Mouse (Mus musculus) midbrain, embryonic 15.5 days (tissue): ENCODE data around the gene Prkar2b. TPM values are rescaled to one million over a fixed set of nuclear protein-coding genes. Genes with fewer than 3 reads are reported as not detected.

Source experiments
- ATAC-seq: fragments of 200-750 bp; cut with Nextera tagmentation; replicated peaks from 2 replicates; pipeline ENCODE4 v1.8.0; 2017; ENCODE audit warnings: moderate TSS enrichment
- H3K27ac ChIP-seq: fragments of 300-500 bp; sonication (generic); 2 replicates; pipeline ENCODE4 v1.5.1; 2015; ENCODE audit warnings: mild to moderate bottlenecking, inconsistent platforms
- H3K27me3 ChIP-seq: fragments of 300-500 bp; sonication (generic); replicated peaks from 2 replicates; pipeline ENCODE4 v1.6.1; 2015; ENCODE audit warnings: inconsistent platforms
- H3K36me3 ChIP-seq: fragments of 300-500 bp; sonication (generic); replicated peaks from 2 replicates; pipeline ENCODE4 v1.6.1; 2015; ENCODE audit warnings: inconsistent platforms
- H3K4me1 ChIP-seq: fragments of 300-500 bp; sonication (generic); 2 replicates; pipeline ENCODE4 v1.6.1; 2015; ENCODE audit warnings: inconsistent platforms
- H3K4me2 ChIP-seq: fragments of 300-500 bp; sonication (generic); 2 replicates; pipeline ENCODE4 v1.6.1; 2015; ENCODE audit warnings: inconsistent platforms, mild to moderate bottlenecking, moderate library complexity
- H3K4me3 ChIP-seq: fragments of 300-500 bp; sonication (generic); 2 replicates; pipeline ENCODE4 v1.5.1; 2015; ENCODE audit warnings: mild to moderate bottlenecking, inconsistent platforms
- H3K9ac ChIP-seq: fragments of 300-500 bp; sonication (generic); 2 replicates; pipeline ENCODE4 v1.6.1; 2015; ENCODE audit warnings: mild to moderate bottlenecking, inconsistent platforms
- H3K9me3 ChIP-seq: fragments of 300-500 bp; sonication (generic); 2 replicates; pipeline ENCODE4 v1.6.1; 2016; ENCODE audit warnings: inconsistent platforms
- WGBS: fragments of 180-500 bp; shearing (Covaris S2); methylation state at CpG from one replicate; pipeline ENCODE4 v1.1.7; 2015; ENCODE audit warnings: mixed read lengths; 5-methylcytosine and 5-hydroxymethylcytosine counted together
- polyA plus RNA-seq: library from polyadenylated mRNA; unstranded; fragments of >200 nt; fragmentation: Nextera tagmentation; extraction: Ambion mirVana; gene quantifications from 2 replicates; pipeline ENCODE4 v1.2.1, GENCODE M21; 2015

The Prkar2b gene
- polyA plus RNA-seq: 146 and 148 TPM in 2 replicates

DNA sequence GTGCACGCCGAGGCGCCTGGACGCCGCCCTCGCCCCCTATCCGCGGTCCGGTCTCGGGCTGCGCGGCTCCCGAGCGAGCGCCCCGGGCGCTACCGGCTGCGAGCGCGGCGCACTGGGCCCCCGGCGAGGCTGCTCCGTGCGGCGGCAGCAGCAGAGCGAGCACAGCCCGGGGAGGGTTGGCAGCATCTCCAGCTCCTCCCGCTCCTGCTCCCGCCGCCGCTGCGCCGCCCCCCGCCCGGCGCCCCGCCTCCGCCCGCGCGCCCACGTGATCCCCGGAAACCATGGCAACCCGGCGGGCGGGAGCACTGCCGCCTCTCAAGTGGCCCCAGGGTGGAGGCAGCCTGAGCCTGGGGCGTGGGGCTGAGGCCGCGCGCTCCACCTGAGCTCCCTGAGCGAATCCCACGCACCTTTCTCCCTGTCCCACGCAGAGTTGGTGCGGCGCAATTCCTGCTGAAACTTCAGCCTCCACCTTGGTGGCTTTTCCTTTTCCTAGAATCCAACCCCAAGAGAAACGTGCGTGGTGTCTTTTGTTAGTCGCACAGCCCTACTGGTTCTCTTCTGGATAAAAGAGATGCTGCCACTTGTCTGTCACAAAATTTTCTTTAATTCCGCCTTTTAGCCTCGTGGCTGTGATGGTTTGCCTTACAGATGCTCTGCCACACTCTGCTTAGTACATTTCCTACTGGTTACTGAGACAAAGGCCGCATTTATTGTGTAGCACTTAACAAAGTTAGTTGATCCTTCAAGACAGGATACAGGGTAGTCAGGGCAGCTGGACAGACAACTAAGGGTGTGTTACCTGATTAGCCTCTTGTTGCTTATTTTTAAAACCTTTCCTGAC is at the start of gene Prkar2b:
Gene Prkar2b, minus strand, starts transcription at position 207 of the 841 bp plus-strand sequence.
- Histone ChIP-seq H3K4me2 (peak within 1 kb of the TSS; percentile 58), H3K9ac (peak within 1 kb of the TSS; percentile 91), H3K27ac (peak within 1 kb of the TSS; percentile 97), H3K9me3 (no peaks in the 10 kb centered on the region), H3K4me3 (peak within 1 kb of the TSS; percentile 80), H3K27me3 (no peaks in the 10 kb centered on the region), H3K4me1 (peaks cover 29% of the 10 kb centered on the region), H3K36me3 (no peaks in the 10 kb centered on the region)
- WGBS: under 1% methylated on average over 64 of the region's 64 CpGs
- peak; percentile 96 for ATAC-seq

DNA sequence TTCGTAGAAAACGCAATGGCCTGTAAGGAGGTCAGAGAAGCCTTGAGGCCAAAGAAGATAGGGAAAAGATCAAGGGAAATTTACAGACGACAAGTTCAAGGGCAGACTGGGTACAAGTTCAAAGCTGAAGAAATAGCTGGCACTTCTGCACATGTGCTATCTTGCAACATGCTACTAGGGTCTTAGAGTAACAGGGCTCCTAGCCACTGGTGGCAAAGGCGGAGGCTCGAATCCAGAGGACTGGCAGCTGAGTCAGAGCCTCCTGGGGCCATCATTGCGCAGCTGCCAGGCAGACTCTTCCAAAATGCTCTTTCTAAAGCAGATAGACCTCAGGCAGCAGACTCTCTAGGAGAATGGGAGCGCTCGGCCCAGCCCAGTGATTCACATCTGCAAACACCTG is 48.1 kb upstream of the Prkar2b start:
- no peak overlapping the region for H3K4me3 ChIP-seq
- no peaks in the 10 kb centered on the region for H3K9me3 ChIP-seq
- 84% methylated on average over 8 of the region's 8 CpGs for WGBS
- H3K36me3 ChIP-seq: no peaks in the 10 kb centered on the region
- H3K4me1 ChIP-seq: peaks cover 2% of the 10 kb centered on the region; the same call in 1 of the 2 replicates
- H3K4me2 ChIP-seq: no peak overlapping the region
- H3K9ac ChIP-seq: no peak overlapping the region
- ATAC-seq: no peak
- H3K27me3 ChIP-seq: no peaks in the 10 kb centered on the region
- no peak overlapping the region for H3K27ac ChIP-seq

DNA sequence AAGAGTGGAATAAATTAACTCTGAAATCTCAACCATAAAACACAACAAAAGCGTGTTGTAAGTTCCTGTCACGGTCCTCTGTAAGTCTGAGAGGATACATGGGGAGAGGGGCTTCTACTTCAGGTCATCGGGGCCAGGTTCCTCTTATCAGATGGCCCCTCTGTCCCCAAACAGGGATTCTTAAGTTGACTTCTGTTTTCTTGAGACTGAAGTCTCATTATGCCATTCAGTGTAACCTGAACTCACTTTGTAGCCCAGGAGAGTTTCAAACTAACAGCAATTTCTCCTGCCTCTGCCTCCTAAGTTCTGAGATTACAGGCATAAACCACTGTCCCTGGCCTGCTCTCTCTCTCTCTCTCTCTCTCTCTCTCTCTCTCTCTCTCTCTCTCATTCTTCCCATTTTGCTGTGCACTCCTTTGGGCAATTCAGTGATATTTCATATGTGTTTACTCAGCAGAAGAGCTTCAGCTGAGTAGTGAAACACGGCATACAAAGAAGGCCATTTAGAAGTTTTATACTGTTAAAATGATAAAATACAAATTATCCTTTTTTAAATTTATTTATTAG is 43.9 kb upstream of the Prkar2b start:
- no peak overlapping the region for H3K4me2 ChIP-seq
- H3K36me3 ChIP-seq: no peaks in the 10 kb centered on the region
- H3K9ac ChIP-seq: no peak overlapping the region
- no peak for ATAC-seq
- no peaks in the 10 kb centered on the region for H3K9me3 ChIP-seq
- WGBS: 88% methylated on average over 4 of the region's 4 CpGs
- no peak overlapping the region for H3K4me3 ChIP-seq
- no peaks in the 10 kb centered on the region for H3K27me3 ChIP-seq
- no peaks in the 10 kb centered on the region for H3K4me1 ChIP-seq
- H3K27ac ChIP-seq: no peak overlapping the region

DNA sequence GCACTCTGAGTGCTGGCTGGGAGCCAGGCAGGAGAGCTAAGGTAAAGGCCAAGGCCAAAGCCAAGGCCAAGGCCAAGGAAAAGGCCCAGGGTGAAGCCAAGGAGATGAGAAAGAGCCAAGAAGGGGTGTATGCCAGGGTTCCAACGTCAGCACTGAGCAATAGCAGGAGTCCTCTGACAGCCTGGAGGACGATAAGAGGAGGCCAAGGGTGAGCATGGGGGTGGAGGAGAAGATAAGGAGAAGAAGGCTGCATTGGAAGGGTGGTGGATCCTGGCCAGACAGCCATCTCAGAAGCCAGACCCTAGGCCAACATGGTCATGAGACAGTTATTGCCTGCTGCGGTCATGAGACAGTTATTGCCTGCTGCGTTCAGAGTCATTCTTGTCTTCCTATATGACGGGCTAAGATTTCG is 43.4 kb upstream of the Prkar2b start:
- no peak overlapping the region for H3K4me2 ChIP-seq
- no peaks in the 10 kb centered on the region for H3K9me3 ChIP-seq
- no peak overlapping the region for H3K9ac ChIP-seq
- H3K36me3 ChIP-seq: no peaks in the 10 kb centered on the region
- H3K27ac ChIP-seq: no peak overlapping the region
- no peak for ATAC-seq
- H3K27me3 ChIP-seq: no peaks in the 10 kb centered on the region
- no peak overlapping the region for H3K4me3 ChIP-seq
- 95% methylated on average over 6 of the region's 6 CpGs for WGBS
- no peaks in the 10 kb centered on the region for H3K4me1 ChIP-seq

- no peaks in the 10 kb centered on the region for H3K27me3 ChIP-seq
- no peaks in the 10 kb centered on the region for H3K36me3 ChIP-seq
- no peaks in the 10 kb centered on the region for H3K9me3 ChIP-seq
- no peaks in the 10 kb centered on the region for H3K4me1 ChIP-seq
- 89% methylated on average over 4 of the region's 4 CpGs for WGBS
- no peak overlapping the region for H3K4me2 ChIP-seq
- H3K4me3 ChIP-seq: no peak overlapping the region
- no peak overlapping the region for H3K9ac ChIP-seq
- no peak overlapping the region for H3K27ac ChIP-seq
- no peak for ATAC-seq
Observed at GRCm38 (mm10) chr12:32101306-32101705, 40.2 kb upstream of the Prkar2b start.

- Histone ChIP-seq H3K27ac (no peak overlapping the region), H3K9me3 (no peaks in the 10 kb centered on the region), H3K9ac (no peak overlapping the region), H3K4me1 (no peaks in the 10 kb centered on the region), H3K4me2 (no peak overlapping the region), H3K36me3 (no peaks in the 10 kb centered on the region), H3K27me3 (no peaks in the 10 kb centered on the region), H3K4me3 (no peak overlapping the region)
- no peak for ATAC-seq
- WGBS: 89% methylated on average over 4 of the region's 4 CpGs
Observed at GRCm38 (mm10) chr12:32099686-32100206, 38.6 kb upstream of the Prkar2b start.

DNA sequence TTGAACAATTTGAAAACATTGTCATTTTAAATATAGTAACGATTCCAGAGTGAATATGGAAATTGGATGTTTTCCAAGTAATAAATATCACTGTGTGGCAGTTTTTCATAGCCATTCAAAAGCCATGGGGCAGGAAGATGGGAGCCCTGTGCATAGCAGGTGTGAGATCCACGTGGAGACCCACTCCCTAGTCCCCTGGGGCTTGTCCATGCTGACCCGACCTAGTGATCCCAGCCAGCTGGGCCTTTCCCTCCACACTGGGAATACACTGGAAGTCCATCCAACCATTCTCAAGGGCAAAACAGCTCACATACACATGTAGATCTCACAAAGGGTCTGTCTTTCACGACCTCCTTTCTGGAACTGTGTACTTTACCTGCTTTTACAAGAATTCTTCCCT is 37.5 kb upstream of the Prkar2b start:
- Histone ChIP-seq H3K9me3 (no peaks in the 10 kb centered on the region), H3K4me2 (no peak overlapping the region)
- 68% methylated on average over 4 of the region's 4 CpGs for WGBS

GRCm38 (mm10) chr12:32097107-32097506 is 36.0 kb upstream of the Prkar2b start:
- H3K27ac ChIP-seq: no peak overlapping the region
- no peak for ATAC-seq
- H3K4me2 ChIP-seq: no peak overlapping the region
- no peaks in the 10 kb centered on the region for H3K9me3 ChIP-seq
- WGBS: 77% methylated on average over 1 of the region's 1 CpGs
- no peaks in the 10 kb centered on the region for H3K4me1 ChIP-seq
- no peaks in the 10 kb centered on the region for H3K27me3 ChIP-seq
- no peaks in the 10 kb centered on the region for H3K36me3 ChIP-seq
- no peak overlapping the region for H3K9ac ChIP-seq
- H3K4me3 ChIP-seq: no peak overlapping the region

More for the DNA sequence above, 37.5 kb upstream of the Prkar2b start:
- Histone ChIP-seq H3K4me3 (no peak overlapping the region), H3K27ac (no peak overlapping the region), H3K4me1 (no peaks in the 10 kb centered on the region), H3K36me3 (no peaks in the 10 kb centered on the region), H3K27me3 (no peaks in the 10 kb centered on the region), H3K9ac (no peak overlapping the region)
- no peak for ATAC-seq

GRCm38 (mm10) chr12:32095164-32095563 is 34.1 kb upstream of the Prkar2b start:
- Histone ChIP-seq H3K9me3 (no peaks in the 10 kb centered on the region), H3K9ac (no peak overlapping the region), H3K4me3 (no peak overlapping the region), H3K27me3 (no peaks in the 10 kb centered on the region), H3K4me1 (no peaks in the 10 kb centered on the region), H3K36me3 (no peaks in the 10 kb centered on the region), H3K4me2 (no peak overlapping the region), H3K27ac (no peak overlapping the region)
- WGBS: 81% methylated on average over 1 of the region's 1 CpGs
- ATAC-seq: no peak

DNA sequence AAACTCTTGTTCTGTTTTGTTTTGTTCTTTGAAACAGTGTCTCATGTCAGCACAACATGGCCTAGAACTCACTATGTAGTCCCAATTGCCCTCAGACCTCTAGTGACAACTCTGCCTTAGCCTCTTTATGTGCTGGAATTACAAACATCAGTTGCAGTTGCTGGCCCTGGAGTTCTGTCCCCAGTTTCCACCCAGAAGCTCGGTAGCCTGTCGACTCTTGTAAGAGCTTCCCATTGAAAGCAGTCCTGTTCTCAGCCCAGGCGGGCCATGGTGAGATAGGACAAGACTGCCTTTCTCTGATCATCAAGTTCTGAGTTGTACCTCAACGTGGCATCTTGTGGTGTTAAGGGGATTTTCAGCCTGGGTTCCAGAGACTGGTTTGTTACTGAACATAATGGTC is 31.4 kb upstream of the Prkar2b start:
- Histone ChIP-seq H3K4me2 (no peak overlapping the region), H3K9ac (no peak overlapping the region), H3K27me3 (no peaks in the 10 kb centered on the region), H3K4me1 (no peaks in the 10 kb centered on the region), H3K4me3 (no peak overlapping the region), H3K36me3 (no peaks in the 10 kb centered on the region), H3K9me3 (no peaks in the 10 kb centered on the region), H3K27ac (no peak overlapping the region)
- WGBS: 90% methylated on average over 4 of the region's 4 CpGs
- ATAC-seq: no peak

GRCm38 (mm10) chr12:32088566-32088965 is 27.5 kb upstream of the Prkar2b start:
- WGBS: 72% methylated on average over 3 of the region's 3 CpGs
- ATAC-seq: no peak

GRCm38 (mm10) chr12:32087339-32087738 is 26.2 kb upstream of the Prkar2b start:
- no peak; the same call in 1 of the 2 replicates for ATAC-seq
- no peak overlapping the region for H3K9ac ChIP-seq
- H3K4me2 ChIP-seq: no peak overlapping the region
- no peak overlapping the region for H3K4me3 ChIP-seq
- no peak overlapping the region for H3K27ac ChIP-seq
- WGBS: 74% methylated on average over 8 of the region's 8 CpGs
- H3K36me3 ChIP-seq: no peaks in the 10 kb centered on the region
- H3K27me3 ChIP-seq: no peaks in the 10 kb centered on the region
- no peaks in the 10 kb centered on the region for H3K4me1 ChIP-seq
- H3K9me3 ChIP-seq: no peaks in the 10 kb centered on the region

More at GRCm38 (mm10) chr12:32088566-32088965, 27.5 kb upstream of the Prkar2b start:
- Histone ChIP-seq H3K9ac (no peak overlapping the region), H3K27ac (no peak overlapping the region), H3K4me3 (no peak overlapping the region), H3K36me3 (no peaks in the 10 kb centered on the region), H3K4me2 (no peak overlapping the region), H3K9me3 (no peaks in the 10 kb centered on the region), H3K4me1 (no peaks in the 10 kb centered on the region), H3K27me3 (no peaks in the 10 kb centered on the region)
